Mouse (Mus musculus) spleen, adult 12 weeks (tissue): ENCODE measurements around the gene 1700008O03Rik.
A peak's percentile ranks its signal among the peaks of the same experiment; 100 is the strongest.

Experiments
- DNase-seq: peaks from one replicate; pipeline ENCODE4 v3.0.0; 2022; ENCODE audit warnings: low spot score

The 1700008O03Rik gene

DNA sequence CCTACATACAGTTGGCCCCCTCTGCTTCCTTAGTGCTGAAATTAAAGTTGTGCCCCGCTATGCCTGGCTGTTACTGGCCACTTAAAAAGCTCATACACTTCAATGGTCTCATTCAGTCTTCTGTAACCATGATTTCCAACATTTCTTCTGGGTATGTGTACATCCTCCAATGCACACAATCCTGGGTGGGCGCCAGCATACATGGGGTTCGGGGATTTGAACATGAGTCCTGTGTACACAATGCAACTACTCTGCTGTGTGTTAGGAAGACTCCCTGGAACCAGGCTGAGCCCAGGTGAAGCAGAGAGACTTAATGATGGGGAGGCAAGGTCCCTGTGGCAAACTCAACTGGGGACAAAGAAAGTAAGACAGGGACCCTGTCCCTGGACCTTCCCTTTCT lies 9.8 kb downstream of the 1700008O03Rik start:
- no peak for DNase-seq

DNA sequence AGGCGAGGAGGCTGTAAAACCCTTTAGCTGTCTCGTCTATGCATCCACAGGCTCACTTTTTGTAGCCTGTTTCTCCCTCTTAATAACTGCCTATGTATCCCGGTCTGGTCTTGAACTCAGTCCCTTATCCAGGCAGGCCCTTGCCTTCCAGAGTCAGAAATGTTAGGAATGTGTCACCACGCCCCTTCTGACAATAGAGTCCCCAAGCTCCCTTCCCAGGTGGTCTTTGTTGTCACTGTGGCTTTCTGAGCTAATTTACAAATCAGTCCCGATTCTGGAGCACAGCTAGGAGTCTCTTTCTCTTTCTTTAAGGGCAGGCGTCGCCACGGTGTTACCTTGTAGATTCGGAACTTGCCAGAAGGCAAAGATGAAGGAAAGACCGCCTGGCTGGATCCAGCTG lies 10.4 kb downstream of the 1700008O03Rik start:
- DNase-seq = no peak

DNA sequence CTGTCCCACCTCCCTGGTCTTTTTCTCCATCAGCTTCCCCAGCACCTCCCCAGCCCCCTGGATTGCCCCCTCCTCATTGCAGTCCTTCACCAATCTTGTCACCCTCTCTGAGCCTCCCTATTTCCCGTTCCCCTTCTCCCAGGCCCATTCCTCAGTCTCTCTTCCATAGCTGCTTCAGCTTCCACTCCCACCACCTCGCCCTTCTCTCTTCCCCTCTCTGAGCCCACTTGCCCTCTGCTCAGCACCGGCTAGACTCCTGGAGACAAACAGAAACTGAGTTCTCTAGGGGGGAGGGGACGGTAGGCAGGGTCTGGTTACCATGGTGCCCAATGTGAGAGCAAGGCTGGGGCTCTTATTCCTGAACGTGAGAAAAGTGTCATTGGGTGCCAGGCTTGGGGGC lies 10.9 kb downstream of the 1700008O03Rik start:
- DNase-seq = no peak

DNA sequence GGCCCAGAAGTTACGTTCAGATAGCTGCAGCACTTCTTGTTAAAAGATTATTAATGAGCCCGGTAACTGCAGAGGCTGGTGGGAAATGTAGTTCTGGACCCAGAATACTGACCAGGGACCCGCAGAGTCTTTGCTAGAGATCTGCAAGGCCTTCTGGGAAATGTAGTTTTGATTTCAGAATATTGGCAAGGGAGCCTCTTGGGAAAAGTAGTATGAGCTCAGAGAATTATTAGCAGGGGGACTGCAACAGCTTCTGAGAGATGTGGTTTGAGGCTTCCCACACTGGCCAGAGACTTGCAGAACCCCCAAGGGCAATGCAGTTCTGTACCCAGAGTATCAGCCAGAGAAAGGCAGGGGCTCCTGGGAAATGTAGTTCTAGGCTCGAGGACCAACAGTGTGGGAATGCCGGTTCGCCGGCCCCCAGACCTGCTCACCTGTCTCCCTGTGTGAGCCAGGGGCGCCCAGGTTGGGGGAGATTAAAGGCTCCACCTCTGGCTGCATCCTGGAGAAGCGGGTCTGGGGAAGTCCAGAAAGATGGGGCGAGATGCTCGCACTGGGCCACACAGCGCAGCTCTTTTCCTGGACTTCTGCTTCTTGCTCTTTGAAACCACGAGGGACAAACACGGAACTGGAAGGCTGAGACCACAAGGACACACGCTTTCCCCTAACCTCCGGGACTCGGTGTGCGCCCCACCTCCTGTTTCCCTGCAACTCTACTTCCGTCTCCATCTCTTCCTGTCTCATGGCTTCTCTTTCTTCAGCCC lies 11.5 kb downstream of the 1700008O03Rik start:
- DNase-seq = peak; percentile 56

DNA sequence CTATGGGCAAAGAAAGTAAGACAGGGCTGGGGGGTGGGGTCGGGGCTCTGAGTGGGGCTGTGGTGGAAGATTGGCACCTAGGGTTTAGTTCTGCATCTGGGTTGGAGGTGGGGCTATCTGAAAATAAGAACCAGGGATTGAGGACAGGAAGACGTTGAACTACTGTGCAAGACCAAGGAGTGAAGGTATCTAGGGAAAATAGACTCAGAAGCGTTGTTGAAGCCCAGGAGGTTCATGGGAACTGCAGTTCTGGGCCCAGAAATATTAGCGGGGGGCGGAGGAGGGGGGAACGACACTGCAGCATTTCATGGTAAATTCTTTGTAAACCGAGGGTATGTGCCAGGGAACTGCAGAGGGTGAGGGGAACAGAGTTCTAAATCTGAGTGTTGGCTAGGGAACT lies 12.2 kb downstream of the 1700008O03Rik start:
- no peak for DNase-seq

DNA sequence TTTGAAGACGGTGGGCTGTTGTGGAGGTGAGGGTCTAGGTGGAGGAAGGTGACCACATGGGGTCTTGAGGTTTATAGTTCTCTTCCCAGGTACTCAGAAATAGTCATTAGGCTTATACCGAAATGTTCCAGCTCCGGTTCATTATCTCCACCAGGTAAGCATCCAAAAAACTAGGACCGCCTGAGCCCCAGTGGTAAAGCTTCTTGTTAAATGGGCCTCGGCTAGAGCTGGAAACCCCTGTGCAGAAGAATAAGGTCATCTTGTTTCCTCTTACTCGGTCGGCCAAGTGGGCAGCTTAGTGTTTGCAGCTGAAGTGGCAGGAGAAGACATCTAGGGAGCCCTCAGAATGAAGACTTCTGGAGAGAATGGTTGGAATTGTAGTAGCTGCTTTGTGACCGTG lies 12.9 kb downstream of the 1700008O03Rik start:
- no peak for DNase-seq

DNA sequence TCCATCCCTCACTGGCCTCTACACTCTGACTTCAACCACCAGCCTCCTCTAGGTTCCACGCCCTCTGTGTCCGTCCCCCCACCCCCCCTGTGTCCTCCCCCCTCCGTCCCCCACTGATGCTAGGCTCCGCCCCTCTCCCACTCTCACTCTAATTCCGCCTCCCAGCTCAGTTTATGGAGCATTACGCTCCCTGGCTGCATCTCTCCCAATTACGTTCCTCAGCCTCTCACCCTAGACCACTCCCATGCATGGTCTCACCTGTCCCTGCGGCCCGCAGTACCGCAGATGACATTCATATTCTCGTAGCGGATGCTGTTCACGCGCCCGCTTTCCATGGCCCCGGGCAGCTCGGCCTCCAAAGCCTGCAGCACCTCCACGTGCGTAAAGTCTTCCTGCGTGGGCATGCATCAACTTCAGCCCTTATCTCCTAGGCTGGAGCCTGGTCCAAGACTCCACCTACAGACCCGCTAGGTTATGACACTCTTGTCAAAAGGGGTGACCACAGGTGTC lies 24.8 kb downstream of the 1700008O03Rik start:
- DNase-seq = no peak

DNA sequence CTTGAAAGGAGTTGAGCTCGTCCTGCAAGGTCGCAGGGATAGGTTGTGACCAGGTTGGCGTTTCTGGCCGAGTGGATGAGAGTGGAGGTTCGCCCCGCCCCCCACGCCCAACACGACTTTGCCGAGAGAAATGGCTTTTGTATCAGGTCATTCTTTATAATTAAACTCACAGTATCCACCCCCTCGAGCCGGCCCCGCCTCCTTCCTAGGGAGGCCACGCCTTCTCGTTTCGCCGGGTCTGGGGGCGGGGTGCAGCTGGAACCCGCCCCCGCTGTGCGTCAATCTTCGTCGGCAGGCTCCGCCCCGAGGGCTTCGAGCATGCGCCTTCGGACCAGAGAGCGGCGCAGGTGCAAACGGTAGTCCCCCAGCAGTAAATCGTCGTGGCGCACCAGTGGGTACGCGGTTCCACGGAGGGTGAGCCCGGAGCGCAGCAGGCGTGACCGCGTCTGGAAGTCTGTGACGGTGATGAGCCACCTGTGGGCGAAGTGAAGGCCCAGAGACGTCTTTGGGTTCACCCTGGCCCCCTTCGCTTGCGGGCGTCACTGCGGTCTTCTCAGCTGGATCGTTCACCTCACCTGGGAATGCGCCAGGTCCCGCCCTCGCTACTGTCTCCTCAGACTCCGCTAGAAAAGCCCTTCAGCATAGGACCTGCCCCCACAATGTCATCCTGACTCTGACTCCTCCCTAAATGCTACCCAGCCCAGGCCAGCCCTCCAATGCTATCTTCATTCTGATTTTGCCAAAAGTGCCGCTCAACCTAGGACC lies 25.5 kb downstream of the 1700008O03Rik start:
- peak; percentile 77 for DNase-seq

DNA sequence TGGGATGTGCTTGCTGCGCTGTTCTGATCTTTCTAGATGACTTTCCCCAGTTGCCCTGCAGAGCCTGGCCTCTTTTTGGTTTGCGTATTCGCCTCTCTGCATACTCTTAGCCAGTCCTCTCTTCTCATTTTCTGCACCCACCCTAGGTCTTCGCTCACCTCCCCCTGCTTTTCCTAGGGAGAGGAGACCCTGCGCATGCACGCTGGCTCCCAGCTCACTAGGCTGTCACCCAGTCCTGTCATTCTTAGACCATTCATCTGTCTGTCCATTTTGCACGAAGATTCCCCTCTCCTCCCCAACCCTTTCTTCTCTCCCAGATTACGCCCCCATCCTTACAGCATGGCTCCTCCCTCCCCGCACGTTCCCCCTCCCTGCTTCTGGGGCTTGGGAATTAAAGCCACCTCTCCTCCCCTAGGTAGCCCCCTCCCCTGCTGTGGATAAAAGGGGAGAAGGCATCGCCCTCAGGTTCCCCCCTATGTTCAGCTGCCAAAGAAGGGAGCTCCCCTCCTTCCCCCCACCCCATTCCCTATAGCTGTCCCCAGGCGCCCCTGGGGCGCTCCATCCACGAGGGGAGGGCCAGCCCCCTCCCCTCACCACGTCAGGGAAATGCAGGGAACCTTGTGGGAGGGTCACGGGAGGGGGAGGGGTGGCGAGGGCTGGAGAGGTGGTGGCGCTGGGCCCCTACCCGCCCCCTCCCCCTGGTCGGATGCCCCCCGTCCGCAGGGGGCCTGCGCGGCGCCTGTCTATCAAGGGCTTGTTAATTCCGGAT lies 26.6 kb downstream of the 1700008O03Rik start:
- no peak for DNase-seq

DNA sequence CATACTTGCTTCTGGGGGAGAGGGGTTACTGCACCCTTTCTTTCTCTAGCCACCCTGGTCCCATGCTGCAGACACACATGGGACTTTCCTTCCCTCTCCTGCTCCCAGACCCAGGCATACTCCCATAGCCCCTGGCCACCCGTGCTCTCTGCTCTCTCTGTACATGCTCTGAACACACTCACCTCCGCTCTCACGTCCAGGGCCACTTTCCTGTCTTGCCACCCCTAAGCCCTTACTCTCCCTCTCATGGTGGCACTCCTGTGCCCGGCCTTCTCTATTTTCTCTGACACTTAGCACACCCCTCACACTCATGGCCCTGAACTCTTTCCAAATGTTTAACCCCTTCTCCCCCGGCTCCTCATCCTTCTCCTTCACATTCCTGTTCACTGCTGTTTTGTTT lies 27.6 kb downstream of the 1700008O03Rik start:
- DNase-seq = no peak

DNA sequence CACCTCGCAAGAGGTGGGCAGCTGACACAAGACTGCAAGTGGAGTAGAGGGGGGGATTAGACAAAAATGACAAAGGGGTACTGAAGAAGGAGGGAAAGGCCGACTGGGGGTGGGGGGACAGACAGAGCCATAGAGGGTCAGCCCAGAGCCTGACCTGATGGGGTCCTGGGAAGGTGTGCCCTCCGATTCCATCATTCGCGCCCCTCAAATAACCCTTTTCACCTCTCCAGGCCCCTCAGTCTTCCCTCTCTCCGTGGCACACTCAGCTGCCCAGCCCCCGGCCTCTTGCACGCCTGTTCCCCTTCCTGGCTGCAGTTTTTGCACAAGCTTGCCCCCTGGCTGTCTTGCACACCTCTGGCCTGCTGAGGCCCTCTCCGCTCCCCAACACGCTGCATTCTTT lies 28.1 kb downstream of the 1700008O03Rik start:
- no peak for DNase-seq

DNA sequence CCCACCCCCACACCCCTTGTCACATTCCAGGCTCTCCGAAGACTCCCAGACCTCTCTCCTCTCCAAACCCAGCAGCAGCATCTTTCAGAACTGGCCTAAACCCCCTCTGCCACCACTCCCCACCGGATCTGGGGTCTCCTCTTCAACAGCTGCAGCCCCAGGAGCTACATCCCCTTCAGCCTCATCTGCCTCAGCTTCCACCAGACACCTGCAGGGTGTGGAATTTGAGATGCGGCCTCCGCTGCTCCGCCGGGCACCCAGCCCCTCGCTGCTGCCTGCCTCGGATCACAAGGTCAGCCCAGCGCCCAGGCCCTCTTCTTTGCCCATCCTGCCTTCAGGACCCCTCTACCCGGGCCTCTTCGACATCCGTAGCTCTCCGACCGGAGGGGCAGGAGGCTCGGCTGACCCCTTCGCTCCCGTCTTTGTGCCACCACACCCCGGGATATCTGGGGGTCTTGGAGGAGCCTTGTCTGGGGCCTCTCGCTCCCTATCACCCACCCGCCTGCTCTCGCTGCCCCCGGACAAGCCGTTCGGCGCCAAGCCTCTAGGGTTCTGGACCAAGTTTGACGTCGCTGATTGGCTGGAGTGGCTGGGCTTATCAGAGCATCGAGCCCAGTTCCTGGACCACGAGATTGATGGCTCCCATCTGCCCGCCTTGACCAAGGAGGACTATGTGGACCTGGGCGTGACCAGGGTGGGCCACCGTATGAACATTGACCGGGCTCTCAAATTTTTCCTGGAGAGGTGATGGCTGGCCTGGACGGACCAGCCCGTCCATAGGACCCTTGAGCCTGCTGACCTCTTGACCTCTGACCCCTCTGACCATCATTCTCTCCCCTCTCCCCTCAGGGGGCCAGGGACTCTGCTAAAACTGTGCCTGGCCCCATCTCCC lies 28.8 kb downstream of the 1700008O03Rik start:
- no peak for DNase-seq

DNA sequence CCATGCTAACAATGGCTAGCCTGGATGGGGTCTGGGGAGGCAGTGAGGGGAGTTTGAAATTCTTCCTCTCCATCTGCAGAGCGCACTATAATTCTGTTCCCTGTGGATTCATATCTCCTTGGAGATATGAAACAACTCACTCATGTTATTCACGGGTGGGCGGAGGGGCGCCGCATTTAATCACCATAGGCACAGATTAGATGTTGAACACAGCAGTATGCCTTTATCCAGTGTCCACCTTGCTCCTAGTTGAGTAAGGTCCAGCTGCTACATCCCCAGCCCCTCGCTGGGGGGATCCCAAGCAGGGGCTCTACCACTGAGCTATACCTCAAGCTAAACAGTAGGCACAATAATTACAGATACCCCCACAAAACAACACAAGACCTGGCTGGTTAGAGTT lies 30.2 kb downstream of the 1700008O03Rik start:
- DNase-seq = no peak

DNA sequence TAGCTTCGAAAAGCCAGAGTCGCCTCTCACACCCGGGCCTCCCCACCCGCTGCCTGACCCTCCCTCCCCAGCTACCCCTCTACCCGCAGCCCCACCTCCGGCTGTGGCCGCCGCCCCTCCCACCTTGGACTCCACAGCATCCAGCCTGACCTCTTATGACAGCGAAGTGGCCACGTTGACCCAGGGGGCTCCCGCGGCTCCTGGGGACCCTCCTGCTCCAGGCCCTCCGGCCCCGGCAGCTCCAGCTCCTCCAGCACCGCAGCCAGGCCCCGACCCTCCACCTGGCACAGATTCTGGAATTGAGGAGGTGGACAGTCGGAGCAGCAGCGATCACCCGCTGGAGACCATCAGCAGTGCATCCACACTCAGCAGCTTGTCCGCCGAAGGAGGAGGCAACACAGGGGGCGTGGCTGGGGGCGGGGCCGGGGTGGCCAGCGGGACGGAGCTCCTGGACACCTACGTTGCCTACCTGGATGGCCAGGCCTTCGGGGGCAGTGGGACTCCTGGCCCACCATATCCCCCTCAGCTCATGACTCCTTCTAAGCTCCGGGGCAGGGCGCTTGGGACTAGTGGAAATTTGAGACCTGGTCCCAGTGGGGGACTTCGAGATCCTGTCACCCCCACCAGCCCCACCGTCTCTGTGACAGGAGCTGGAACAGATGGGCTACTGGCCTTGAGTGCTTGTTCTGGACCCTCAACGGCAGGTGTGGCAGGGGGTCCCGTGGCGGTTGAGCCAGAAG lies 31.8 kb downstream of the 1700008O03Rik start:
- no peak for DNase-seq

DNA sequence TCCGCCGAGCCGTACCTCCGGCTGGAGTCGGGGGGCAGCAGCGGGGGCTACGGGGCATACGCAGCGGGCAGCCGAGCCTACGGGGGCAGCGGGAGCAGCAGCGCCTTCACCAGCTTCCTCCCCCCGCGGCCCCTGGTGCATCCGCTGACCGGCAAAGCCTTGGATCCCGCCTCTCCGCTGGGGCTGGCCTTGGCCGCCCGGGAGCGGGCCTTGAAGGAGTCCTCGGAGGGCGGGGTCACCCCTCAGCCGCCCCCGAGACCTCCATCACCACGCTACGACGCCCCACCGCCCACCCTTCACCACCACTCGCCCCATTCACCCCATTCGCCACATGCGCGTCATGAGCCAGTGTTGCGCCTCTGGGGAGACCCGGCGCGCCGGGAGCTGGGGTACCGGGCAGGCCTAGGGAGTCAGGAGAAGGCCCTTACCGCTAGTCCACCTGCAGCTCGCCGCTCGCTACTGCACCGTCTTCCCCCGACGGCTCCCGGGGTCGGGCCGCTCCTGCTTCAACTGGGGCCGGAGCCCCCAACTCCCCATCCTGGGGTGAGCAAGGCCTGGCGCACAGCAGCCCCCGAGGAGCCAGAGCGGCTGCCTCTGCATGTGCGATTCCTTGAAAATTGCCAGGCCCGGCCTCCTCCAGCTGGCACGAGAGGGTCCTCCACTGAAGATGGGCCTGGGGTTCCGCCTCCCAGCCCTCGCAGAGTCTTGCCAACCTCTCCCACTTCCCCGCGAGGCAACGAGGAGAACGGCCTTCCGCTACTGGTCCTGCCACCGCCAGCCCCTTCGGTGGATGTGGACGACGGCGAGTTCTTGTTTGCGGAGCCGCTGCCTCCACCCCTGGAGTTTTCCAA lies 32.6 kb downstream of the 1700008O03Rik start:
- DNase-seq = no peak

DNA sequence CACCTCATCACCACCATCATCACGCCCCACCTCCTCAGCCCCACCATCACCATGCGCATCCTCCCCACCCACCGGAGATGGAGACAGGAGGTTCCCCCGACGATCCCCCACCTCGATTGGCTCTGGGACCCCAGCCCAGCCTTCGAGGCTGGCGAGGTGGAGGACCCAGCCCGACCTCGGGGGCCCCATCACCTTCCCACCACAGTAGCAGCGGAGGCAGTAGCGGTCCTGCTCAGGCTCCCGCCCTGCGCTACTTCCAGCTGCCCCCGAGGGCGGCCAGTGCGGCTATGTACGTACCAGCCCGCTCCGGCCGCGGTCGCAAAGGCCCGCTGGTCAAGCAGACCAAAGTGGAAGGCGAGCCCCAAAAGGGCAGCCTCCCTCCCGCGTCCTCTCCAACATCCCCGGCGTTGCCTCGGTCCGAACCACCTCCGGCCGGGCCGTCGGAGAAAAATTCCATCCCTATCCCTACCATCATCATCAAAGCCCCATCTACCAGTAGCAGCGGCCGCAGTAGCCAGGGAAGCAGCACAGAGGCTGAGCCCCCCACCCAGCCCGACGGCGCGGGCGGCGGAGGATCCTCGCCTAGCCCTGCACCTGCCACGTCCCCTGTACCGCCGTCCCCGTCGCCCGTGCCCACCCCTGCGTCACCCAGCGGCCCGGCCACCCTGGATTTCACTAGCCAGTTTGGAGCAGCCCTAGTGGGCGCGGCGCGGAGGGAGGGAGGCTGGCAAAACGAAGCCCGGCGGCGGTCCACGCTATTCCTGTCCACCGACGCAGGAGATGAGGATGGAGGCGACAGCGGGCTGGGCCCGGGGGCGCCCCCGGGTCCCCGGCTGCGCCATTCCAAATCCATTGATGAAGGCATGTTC lies 33.5 kb downstream of the 1700008O03Rik start:
- no peak for DNase-seq

DNA sequence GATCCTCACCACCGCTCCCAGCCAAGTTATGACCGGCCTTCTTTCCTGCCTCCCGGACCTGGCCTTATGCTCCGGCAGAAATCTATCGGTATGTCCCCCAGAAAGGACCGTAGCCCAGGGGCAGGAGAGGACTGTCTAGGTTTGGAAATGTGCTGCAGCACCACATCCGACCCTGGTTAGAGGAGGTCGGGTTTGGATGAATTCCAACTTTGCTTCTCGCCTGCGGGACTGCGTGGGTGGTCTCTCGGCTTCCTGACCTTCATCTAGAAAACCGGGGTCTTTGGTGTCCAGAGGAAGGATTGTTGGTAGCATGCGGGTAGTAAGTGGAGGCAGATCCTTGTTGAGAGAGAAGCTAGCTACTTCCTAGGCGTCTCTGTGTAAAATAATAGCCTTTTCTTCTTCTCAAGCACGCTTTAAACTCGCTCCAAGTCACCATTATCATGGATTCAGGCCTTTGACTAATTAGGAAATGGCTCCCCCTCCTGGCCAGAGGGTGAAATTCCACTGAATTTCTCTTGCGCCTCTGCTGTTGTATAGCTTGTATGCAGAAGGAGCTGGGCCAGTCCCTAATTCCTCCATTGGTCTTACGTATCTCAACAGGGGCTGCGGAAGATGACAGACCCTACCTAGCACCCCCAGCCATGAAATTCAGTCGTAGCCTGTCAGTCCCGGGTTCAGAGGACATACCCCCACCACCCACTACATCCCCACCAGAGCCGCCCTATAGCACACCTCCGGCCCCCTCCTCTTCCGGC lies 34.5 kb downstream of the 1700008O03Rik start:
- peak; percentile 55 for DNase-seq

DNA sequence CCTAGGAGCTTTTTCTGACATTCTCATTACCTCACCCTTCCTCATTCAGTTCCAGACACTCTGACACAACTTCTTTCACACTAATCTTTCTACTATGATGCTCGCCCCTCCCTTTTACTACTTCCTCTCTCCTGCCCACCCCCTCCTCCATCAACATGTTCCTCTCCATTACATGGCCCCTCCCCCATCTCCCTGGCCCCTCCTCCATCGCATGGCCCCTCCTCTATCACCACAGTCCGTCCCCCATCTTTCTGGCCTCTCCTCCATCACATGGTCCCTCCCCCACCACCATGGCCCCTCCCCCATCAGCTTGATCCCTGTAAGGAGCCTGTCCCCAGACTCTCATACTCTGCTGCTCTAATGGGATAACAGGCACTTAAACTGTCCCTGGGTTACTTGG lies 36.6 kb downstream of the 1700008O03Rik start:
- DNase-seq = no peak
